Mouse (Mus musculus): ENCODE measurements around the gene Olfr610. TPM values are rescaled to one million over a fixed set of nuclear protein-coding genes. Genes with fewer than 3 reads are reported as not detected.

Olfr610 gene
- polyA plus RNA-seq, 1 experiment from 2014 or later = not detected

- ATAC-seq (ENCODE audit: low FRiP score, low TSS enrichment) (no peak), DNase-seq (ENCODE audit: low spot score) (no peak)
- Histone ChIP-seq H3K9ac (ENCODE audit: low read length) (no peak within 1 kb of the TSS), H3K4me3 (ENCODE audit: low read depth, low read length) (no peak within 1 kb of the TSS), H3K27me3 (ENCODE audit: control insufficient read depth, insufficient read depth, low read length) (no peaks in the 10 kb centered on the region), H3K27ac (replicated peaks) (no peak within 1 kb of the TSS), H3K9me3 (ENCODE audit: control insufficient read depth, low read length) (no peaks in the 10 kb centered on the region), H3K4me1 (replicated peaks; ENCODE audit: control insufficient read depth, insufficient read depth) (no peaks in the 10 kb centered on the region), H3K4me2 (replicated peaks; ENCODE audit: low read depth) (no peak within 1 kb of the TSS), H3K36me3 (ENCODE audit: control insufficient read depth, insufficient read depth, low read length) (no peaks in the 10 kb centered on the region)
- no peak for TF ChIP-seq CTCF (IDR thresholded peaks at IDR 0.05; ENCODE audit: low read depth)
- TF ChIP-seq EP300 (optimal IDR thresholded peaks at IDR 0.05) = no peak
Observed at GRCm38 (mm10) chr7:103469577-103469976, 42.3 kb downstream of the Olfr610 start, which contains the start of gene Olfr608. Gene Olfr608 (plus strand): TSS chr7:103469877.

GRCm38 (mm10) chr7:103460590-103460989 lies 51.3 kb downstream of the Olfr610 start:
- no peaks in the 10 kb centered on the region for H3K9me3 ChIP-seq (ENCODE audit: control insufficient read depth, low read length)
- DNase-seq (ENCODE audit: low spot score) (no peak), ATAC-seq (ENCODE audit: low FRiP score, low TSS enrichment) (no peak)
- WGBS = 72% methylated on average over 5 of the region's 5 CpGs
- H3K4me1 ChIP-seq (replicated peaks; ENCODE audit: control insufficient read depth, insufficient read depth) = no peaks in the 10 kb centered on the region
- H3K36me3 ChIP-seq (ENCODE audit: control insufficient read depth, insufficient read depth, low read length) = no peaks in the 10 kb centered on the region
- no peak overlapping the region for H3K9ac ChIP-seq (ENCODE audit: low read length)
- H3K4me3 ChIP-seq (ENCODE audit: low read depth, low read length) = no peak overlapping the region
- no peak for TF ChIP-seq EP300 (optimal IDR thresholded peaks at IDR 0.05)
- no peak for TF ChIP-seq CTCF (IDR thresholded peaks at IDR 0.05; ENCODE audit: low read depth)
- no peak overlapping the region for H3K27ac ChIP-seq (replicated peaks)
- H3K27me3 ChIP-seq (ENCODE audit: control insufficient read depth, insufficient read depth, low read length) = no peaks in the 10 kb centered on the region
- no peak overlapping the region for H3K4me2 ChIP-seq (replicated peaks; ENCODE audit: low read depth)

Other genes starting within 250 kb of the Olfr610 start
- not detected in 2 replicates for gene Olfr596, start 206.5 kb downstream of the Olfr610 start, polyA plus RNA-seq (2015; fragmentation: Nextera tagmentation; extraction: Ambion mirVana)
- gene Olfr597, start 195.8 kb downstream of the Olfr610 start, polyA plus RNA-seq (2015; fragmentation: Nextera tagmentation; extraction: Ambion mirVana) = not detected in 2 replicates
- gene Olfr598, start 188.6 kb downstream of the Olfr610 start, polyA plus RNA-seq (2015; fragmentation: Nextera tagmentation; extraction: Ambion mirVana) = not detected in 2 replicates
- gene Olfr599, start 176.2 kb downstream of the Olfr610 start, polyA plus RNA-seq (2015; fragmentation: Nextera tagmentation; extraction: Ambion mirVana) = not detected in 2 replicates
- gene Olfr600, start 162.5 kb downstream of the Olfr610 start, polyA plus RNA-seq (2015; fragmentation: Nextera tagmentation; extraction: Ambion mirVana) = not detected in 2 replicates
- gene Olfr601, start 149.5 kb downstream of the Olfr610 start, polyA plus RNA-seq (2015; fragmentation: Nextera tagmentation; extraction: Ambion mirVana) = not detected in 2 replicates
- gene Olfr603, start 125.9 kb downstream of the Olfr610 start, polyA plus RNA-seq (2015; fragmentation: Nextera tagmentation; extraction: Ambion mirVana) = not detected in 2 replicates
- gene Usp17lc, start 97.0 kb downstream of the Olfr610 start, polyA plus RNA-seq (2015; fragmentation: Nextera tagmentation; extraction: Ambion mirVana) = not detected in 2 replicates
- not detected in 2 replicates for gene Olfr605, start 66.7 kb downstream of the Olfr610 start, polyA plus RNA-seq (2015; fragmentation: Nextera tagmentation; extraction: Ambion mirVana)
- not detected in 2 replicates for gene Olfr606, start 63.1 kb downstream of the Olfr610 start, polyA plus RNA-seq (2015; fragmentation: Nextera tagmentation; extraction: Ambion mirVana)
- not detected in 2 replicates for gene Olfr607, start 48.0 kb downstream of the Olfr610 start, polyA plus RNA-seq (2015; fragmentation: Nextera tagmentation; extraction: Ambion mirVana)
- gene Olfr608, start 42.2 kb downstream of the Olfr610 start, polyA plus RNA-seq (2015; fragmentation: Nextera tagmentation; extraction: Ambion mirVana) = not detected in 2 replicates
- not detected in 2 replicates for gene Olfr609, start 14.1 kb downstream of the Olfr610 start, polyA plus RNA-seq (2015; fragmentation: Nextera tagmentation; extraction: Ambion mirVana)
- gene Olfr611, start 8.7 kb upstream of the Olfr610 start, polyA plus RNA-seq (2015; fragmentation: Nextera tagmentation; extraction: Ambion mirVana) = not detected in 2 replicates
- not detected in 2 replicates for gene Olfr612, start 30.6 kb upstream of the Olfr610 start, polyA plus RNA-seq (2015; fragmentation: Nextera tagmentation; extraction: Ambion mirVana)
- not detected in 2 replicates for gene Olfr613, start 36.0 kb upstream of the Olfr610 start, polyA plus RNA-seq (2015; fragmentation: Nextera tagmentation; extraction: Ambion mirVana)
- not detected in 2 replicates for gene Olfr615, start 44.0 kb upstream of the Olfr610 start, polyA plus RNA-seq (2015; fragmentation: Nextera tagmentation; extraction: Ambion mirVana)
- gene Olfr616, start 57.0 kb upstream of the Olfr610 start, polyA plus RNA-seq (2015; fragmentation: Nextera tagmentation; extraction: Ambion mirVana) = not detected in 2 replicates
- gene Olfr617, start 60.9 kb upstream of the Olfr610 start, polyA plus RNA-seq (2015; fragmentation: Nextera tagmentation; extraction: Ambion mirVana) = not detected in 2 replicates
- 0.10 and 0.22 TPM in 2 replicates for gene Olfr618, start 78.0 kb upstream of the Olfr610 start, polyA plus RNA-seq (2015; fragmentation: Nextera tagmentation; extraction: Ambion mirVana)
- gene Olfr619, start 88.5 kb upstream of the Olfr610 start, polyA plus RNA-seq (2015; fragmentation: Nextera tagmentation; extraction: Ambion mirVana) = not detected in 2 replicates
- 0.10 TPM in 1 of 2 replicates, not detected in the other for gene Olfr620, start 100.4 kb upstream of the Olfr610 start, polyA plus RNA-seq (2015; fragmentation: Nextera tagmentation; extraction: Ambion mirVana)
- gene Olfr622, start 130.6 kb upstream of the Olfr610 start, polyA plus RNA-seq (2015; fragmentation: Nextera tagmentation; extraction: Ambion mirVana) = not detected in 2 replicates
- gene Olfr623, start 151.6 kb upstream of the Olfr610 start, polyA plus RNA-seq (2015; fragmentation: Nextera tagmentation; extraction: Ambion mirVana) = not detected in 2 replicates
- gene Olfr624, start 159.1 kb upstream of the Olfr610 start, polyA plus RNA-seq (2015; fragmentation: Nextera tagmentation; extraction: Ambion mirVana) = 0.02 TPM in 1 of 2 replicates, not detected in the other
- gene Olfr625-ps1, start 170.6 kb upstream of the Olfr610 start, polyA plus RNA-seq (2015; fragmentation: Nextera tagmentation; extraction: Ambion mirVana) = not detected in 2 replicates
- not detected in 2 replicates for gene Olfr243, start 202.5 kb upstream of the Olfr610 start, polyA plus RNA-seq (2015; fragmentation: Nextera tagmentation; extraction: Ambion mirVana)
- gene Olfr628, start 218.3 kb upstream of the Olfr610 start, polyA plus RNA-seq (2015; fragmentation: Nextera tagmentation; extraction: Ambion mirVana) = not detected in 2 replicates
- not detected in 2 replicates for gene Olfr629, start 232.8 kb upstream of the Olfr610 start, polyA plus RNA-seq (2015; fragmentation: Nextera tagmentation; extraction: Ambion mirVana)
- not detected in 2 replicates for gene Olfr630, start 245.2 kb upstream of the Olfr610 start, polyA plus RNA-seq (2015; fragmentation: Nextera tagmentation; extraction: Ambion mirVana)

Data from stomach, postnatal 0 days (tissue).